Mouse (Mus musculus) thymus, postnatal 4 days (tissue): ENCODE results near the gene Adarb2.

ENCODE experiments used
- DNase-seq: peaks from one replicate; pipeline ENCODE4 v3.0.0; 2021

The Adarb2 gene

GRCm38 (mm10) chr13:8499551-8499950 lies 296.9 kb downstream of the Adarb2 start:
- no peak for DNase-seq

GRCm38 (mm10) chr13:8511069-8511817 lies 308.6 kb downstream of the Adarb2 start:
- DNase-seq = no peak

GRCm38 (mm10) chr13:8515979-8516715 lies 313.5 kb downstream of the Adarb2 start:
- no peak for DNase-seq

- no peak for DNase-seq
Measured at GRCm38 (mm10) chr13:8519204-8519603, 316.5 kb downstream of the Adarb2 start.

GRCm38 (mm10) chr13:8525748-8526631 lies 323.3 kb downstream of the Adarb2 start:
- no peak for DNase-seq

- no peak for DNase-seq
Measured at GRCm38 (mm10) chr13:8534265-8535113, 331.8 kb downstream of the Adarb2 start.

GRCm38 (mm10) chr13:8538481-8538880 lies 335.8 kb downstream of the Adarb2 start:
- no peak for DNase-seq

GRCm38 (mm10) chr13:8538896-8539295 lies 336.2 kb downstream of the Adarb2 start:
- DNase-seq = no peak

GRCm38 (mm10) chr13:8542684-8543083 lies 340.0 kb downstream of the Adarb2 start:
- no peak for DNase-seq

GRCm38 (mm10) chr13:8552242-8552641 lies 349.6 kb downstream of the Adarb2 start:
- no peak for DNase-seq

- DNase-seq = no peak
Measured at GRCm38 (mm10) chr13:8557784-8558183, 355.1 kb downstream of the Adarb2 start.

- DNase-seq = no peak
Measured at GRCm38 (mm10) chr13:8560485-8560884, 357.8 kb downstream of the Adarb2 start.

GRCm38 (mm10) chr13:8563161-8563560 lies 360.5 kb downstream of the Adarb2 start:
- no peak for DNase-seq

- no peak for DNase-seq
Measured at GRCm38 (mm10) chr13:8567111-8568026, 364.7 kb downstream of the Adarb2 start.

- DNase-seq = no peak
Measured at GRCm38 (mm10) chr13:8570269-8570668, 367.6 kb downstream of the Adarb2 start.

GRCm38 (mm10) chr13:8573908-8574307 lies 371.2 kb downstream of the Adarb2 start:
- DNase-seq = no peak

GRCm38 (mm10) chr13:8584257-8585005 lies 381.8 kb downstream of the Adarb2 start:
- no peak for DNase-seq

- DNase-seq = no peak
Measured at GRCm38 (mm10) chr13:8587447-8587846, 384.8 kb downstream of the Adarb2 start.

GRCm38 (mm10) chr13:8590460-8590859 lies 387.8 kb downstream of the Adarb2 start:
- DNase-seq = no peak

GRCm38 (mm10) chr13:8596977-8597646 lies 394.4 kb downstream of the Adarb2 start:
- no peak for DNase-seq
